Mouse (Mus musculus) cerebellum, adult 2 months (tissue): ENCODE data around the gene Map4k5. TPM values are rescaled to one million over a fixed set of nuclear protein-coding genes. Genes with fewer than 3 reads are reported as not detected.
A peak's percentile ranks its signal among the peaks of the same experiment; 100 is the strongest.

Experiments used
- DNase-seq, 2 experiments: peaks; one replicate each; pipeline ENCODE4 v3.0.0; 2021
- H3K27ac ChIP-seq: fragments of 200-500 bp; 2 replicates; pipeline ENCODE4 v1.5.1; 2012; ENCODE audit warnings: low read length, control low read depth, inconsistent platforms; ENCODE audit not compliant: insufficient read depth
- H3K27me3 ChIP-seq: fragments of 200-500 bp; 2 replicates; pipeline ENCODE4 v1.6.1; 2012; ENCODE audit warnings: inconsistent platforms, mild to moderate bottlenecking, low read length, moderate library complexity; ENCODE audit not compliant: control insufficient read depth, insufficient read depth
- H3K4me1 ChIP-seq: fragments of 200-500 bp; 2 replicates; pipeline ENCODE4 v1.6.1; 2011; ENCODE audit warnings: low read length; ENCODE audit not compliant: control insufficient read depth, insufficient read depth
- H3K4me3 ChIP-seq: fragments of 200-500 bp; replicated peaks from 2 replicates; pipeline ENCODE3; 2011; ENCODE audit warnings: mild to moderate bottlenecking, low read depth, low read length, control low read depth; ENCODE audit not compliant: insufficient read depth
- CTCF ChIP-seq: fragments of 200-500 bp; IDR thresholded peaks from 2 replicates; pipeline ENCODE4 v1.5.1; 2011; ENCODE audit warnings: low read depth, mild to moderate bottlenecking, control low read depth, low read length, moderate library complexity, borderline replicate concordance; ENCODE audit not compliant: insufficient read depth
- POLR2A ChIP-seq: fragments of 200-500 bp; IDR thresholded peaks from 2 replicates; pipeline ENCODE4 v1.6.1; 2011; ENCODE audit warnings: low read length, control low read depth, borderline replicate concordance; ENCODE audit not compliant: insufficient read depth
- WGBS: fragments of 180-500 bp; shearing (Covaris S2); methylation state at CpG from one replicate; pipeline ENCODE4 v1.1.7; 2018; 5-methylcytosine and 5-hydroxymethylcytosine counted together
- polyA plus RNA-seq: library from polyadenylated mRNA; depleted of rRNA; stranded (reverse); fragments of >200 nt; gene quantifications from 2 replicates; pipeline ENCODE4 v1.2.3, GENCODE M21; 2012

Gene Map4k5
- polyA plus RNA-seq, 1 experiment = 22.7 TPM

DNA sequence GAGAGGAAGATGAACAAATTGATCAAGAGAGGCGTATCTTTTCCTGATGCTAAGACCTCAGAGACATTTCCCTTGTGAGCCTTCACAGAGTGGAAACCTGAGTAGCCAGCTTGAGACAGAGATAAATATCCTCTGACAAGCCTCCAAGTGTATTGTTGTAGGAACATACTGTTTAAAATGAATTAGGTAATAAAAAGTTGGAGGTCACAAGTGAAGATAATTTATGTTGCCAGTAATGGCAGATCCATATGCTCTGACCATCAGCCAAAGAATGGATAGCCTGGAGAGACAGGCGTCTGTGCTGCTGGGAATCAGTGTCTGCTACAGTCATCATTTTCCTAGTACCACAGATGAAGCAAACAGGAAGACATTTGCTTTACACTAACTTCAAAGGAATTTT, 2.0 kb upstream of the Map4k5 start:
- 81% methylated on average over 2 of the region's 2 CpGs for WGBS
- Histone ChIP-seq H3K27ac (no peak overlapping the region), H3K4me3 (no peak overlapping the region), H3K4me1 (peaks cover 5% of the 10 kb centered on the region; the same call in 1 of the 2 replicates), H3K27me3 (no peaks in the 10 kb centered on the region)
- TF ChIP-seq CTCF = no peak
- TF ChIP-seq POLR2A = no peak
- DNase-seq = no peak

DNA sequence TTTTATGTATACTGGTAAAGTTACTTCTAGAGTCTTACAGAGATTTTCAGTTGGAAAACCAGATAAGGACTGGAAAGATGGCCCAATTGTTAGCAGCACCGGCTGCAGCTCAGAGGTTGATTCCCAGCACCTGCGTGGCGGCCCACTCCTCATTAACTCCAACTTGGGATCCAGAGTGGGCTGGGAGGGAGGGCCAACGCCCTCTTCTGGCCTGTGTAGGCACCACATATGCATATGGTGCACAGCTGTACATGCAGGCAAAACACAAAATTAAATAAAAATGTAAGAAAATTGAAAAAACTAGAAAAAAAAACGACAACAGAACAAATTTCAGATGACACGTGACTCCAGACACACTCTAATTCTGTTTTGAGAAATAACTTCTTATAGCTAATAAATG, 927 bp upstream of the Map4k5 start:
- no peak overlapping the region for H3K27ac ChIP-seq
- no peak for DNase-seq
- H3K4me3 ChIP-seq = no peak overlapping the region
- 63% methylated on average over 6 of the region's 6 CpGs for WGBS
- peak; percentile 12; the same call in 1 of the 2 replicates for TF ChIP-seq CTCF
- no peak for TF ChIP-seq POLR2A
- H3K4me1 ChIP-seq = peaks cover 10% of the 10 kb centered on the region; the same call in 1 of the 2 replicates
- no peaks in the 10 kb centered on the region for H3K27me3 ChIP-seq

DNA sequence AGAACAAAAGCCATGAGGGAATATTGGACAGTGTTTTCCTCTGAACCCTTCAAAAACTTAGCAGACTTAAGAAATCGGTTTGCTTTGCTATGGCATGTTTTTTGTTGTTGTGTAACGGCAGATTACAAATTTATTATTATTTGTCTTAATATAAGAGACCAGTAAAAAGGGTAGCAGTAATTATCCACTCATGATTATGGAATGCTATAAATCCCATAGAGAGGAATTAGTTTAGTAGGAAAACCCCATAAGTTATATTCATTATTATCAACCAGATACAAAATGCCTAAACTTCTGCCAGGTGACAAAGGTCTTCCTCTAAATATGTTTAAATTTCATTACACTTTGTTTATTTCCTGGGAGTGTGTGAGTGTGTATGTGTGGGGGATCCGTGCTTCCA, 1.3 kb downstream of the Map4k5 start:
- Histone ChIP-seq H3K27me3 (no peaks in the 10 kb centered on the region), H3K4me3 (peak overlapping the region; percentile 93), H3K4me1 (peaks cover 17% of the 10 kb centered on the region), H3K27ac (peak overlapping the region; percentile 94; the same call in 1 of the 2 replicates)
- DNase-seq = no peak
- no peak for TF ChIP-seq CTCF
- no peak for TF ChIP-seq POLR2A
- 29% methylated on average over 3 of the region's 3 CpGs for WGBS

DNA sequence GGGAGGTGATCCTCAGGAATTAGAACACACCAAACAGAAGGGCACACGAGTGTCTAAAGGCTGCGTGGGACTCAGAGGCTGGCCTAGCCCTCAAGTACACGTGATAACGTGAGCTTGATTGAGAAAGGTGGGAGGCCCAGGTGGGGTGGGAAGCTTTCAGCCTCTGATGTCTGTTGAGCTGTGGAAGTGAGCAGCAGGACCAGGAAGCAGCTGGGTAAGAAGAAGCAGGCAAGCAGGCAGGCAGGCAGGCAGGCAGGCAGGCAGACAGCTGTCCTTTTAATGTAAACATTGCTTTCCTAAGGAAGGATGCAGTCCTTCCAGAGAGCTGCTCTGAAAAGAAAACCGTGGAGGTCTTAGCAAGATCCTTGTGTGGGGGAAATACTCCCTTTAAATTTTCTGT, 2.5 kb downstream of the Map4k5 start:
- TF ChIP-seq CTCF = no peak
- TF ChIP-seq POLR2A = no peak
- Histone ChIP-seq H3K27ac (no peak overlapping the region), H3K4me1 (peaks cover 17% of the 10 kb centered on the region), H3K4me3 (no peak overlapping the region), H3K27me3 (no peaks in the 10 kb centered on the region)
- no peak for DNase-seq
- WGBS = 9% methylated on average over 5 of the region's 5 CpGs

DNA sequence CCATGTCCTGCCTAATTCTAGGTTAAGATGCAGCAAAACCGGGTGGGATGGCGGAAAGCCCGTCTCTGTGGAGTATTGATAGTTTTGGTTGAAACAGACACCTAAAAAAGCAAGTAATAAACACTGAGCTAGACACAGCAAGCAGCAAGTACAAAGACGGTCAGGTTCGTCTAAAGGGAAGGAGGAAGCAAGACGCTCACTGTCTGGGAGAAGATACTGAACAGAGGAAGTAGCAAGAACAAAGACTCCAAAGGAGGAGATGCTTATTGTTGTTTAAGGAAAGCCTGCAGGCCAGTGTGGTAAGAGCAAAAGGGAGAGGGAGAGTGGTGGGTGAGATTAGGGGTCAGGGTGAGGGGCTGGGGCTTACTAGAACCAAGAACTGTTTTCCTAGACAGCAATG, 2.9 kb downstream of the Map4k5 start:
- H3K4me3 ChIP-seq = no peak overlapping the region
- H3K27ac ChIP-seq = no peak overlapping the region
- no peak for DNase-seq
- no peaks in the 10 kb centered on the region for H3K27me3 ChIP-seq
- WGBS = 38% methylated on average over 6 of the region's 6 CpGs
- no peak for TF ChIP-seq POLR2A
- H3K4me1 ChIP-seq = peaks cover 17% of the 10 kb centered on the region

DNA sequence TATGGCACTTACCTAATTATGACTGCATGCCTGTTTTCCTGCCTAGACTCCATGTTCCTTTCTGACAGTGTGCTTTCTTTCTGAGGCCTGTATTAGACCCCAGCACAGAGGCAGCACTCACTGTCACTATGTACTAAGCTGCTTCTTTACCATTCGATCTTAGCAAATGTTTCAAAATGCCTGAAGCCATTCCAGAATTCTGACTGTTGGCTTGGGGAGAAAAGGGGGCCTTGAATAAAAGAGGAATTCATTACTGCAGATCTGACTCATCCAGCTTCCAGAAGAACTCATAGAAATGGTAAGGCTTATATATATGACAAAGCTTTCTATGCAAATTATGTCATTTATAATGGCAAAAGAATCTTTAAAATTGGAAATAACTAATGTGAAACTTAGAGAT, 4.7 kb downstream of the Map4k5 start:
- no peaks in the 10 kb centered on the region for H3K27me3 ChIP-seq
- TF ChIP-seq POLR2A (no peak), CTCF (no peak)
- no peak overlapping the region for H3K4me3 ChIP-seq
- no peak for DNase-seq
- WGBS = 61% methylated on average over 1 of the region's 1 CpGs
- no peak overlapping the region for H3K27ac ChIP-seq
- H3K4me1 ChIP-seq = peaks cover 17% of the 10 kb centered on the region

DNA sequence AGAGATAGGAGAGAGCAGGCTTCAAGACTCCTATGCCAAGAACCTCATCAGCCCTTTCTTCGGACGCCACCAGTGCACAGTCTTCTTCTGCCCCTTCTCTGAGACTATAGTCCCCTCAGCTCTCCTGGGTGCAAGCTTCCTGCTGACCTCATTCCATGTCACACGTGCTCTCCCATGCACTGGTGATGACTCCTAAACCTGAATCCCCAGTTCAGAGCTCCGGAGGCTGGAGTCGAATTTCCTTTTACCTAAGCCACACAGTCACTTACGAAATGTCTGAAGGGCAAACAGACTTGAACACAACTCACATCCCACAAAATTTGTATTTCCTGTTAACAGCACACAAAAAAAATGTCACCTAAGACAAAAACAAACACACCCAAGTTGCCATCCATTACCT, 5.2 kb downstream of the Map4k5 start:
- H3K27ac ChIP-seq = no peak overlapping the region

DNA sequence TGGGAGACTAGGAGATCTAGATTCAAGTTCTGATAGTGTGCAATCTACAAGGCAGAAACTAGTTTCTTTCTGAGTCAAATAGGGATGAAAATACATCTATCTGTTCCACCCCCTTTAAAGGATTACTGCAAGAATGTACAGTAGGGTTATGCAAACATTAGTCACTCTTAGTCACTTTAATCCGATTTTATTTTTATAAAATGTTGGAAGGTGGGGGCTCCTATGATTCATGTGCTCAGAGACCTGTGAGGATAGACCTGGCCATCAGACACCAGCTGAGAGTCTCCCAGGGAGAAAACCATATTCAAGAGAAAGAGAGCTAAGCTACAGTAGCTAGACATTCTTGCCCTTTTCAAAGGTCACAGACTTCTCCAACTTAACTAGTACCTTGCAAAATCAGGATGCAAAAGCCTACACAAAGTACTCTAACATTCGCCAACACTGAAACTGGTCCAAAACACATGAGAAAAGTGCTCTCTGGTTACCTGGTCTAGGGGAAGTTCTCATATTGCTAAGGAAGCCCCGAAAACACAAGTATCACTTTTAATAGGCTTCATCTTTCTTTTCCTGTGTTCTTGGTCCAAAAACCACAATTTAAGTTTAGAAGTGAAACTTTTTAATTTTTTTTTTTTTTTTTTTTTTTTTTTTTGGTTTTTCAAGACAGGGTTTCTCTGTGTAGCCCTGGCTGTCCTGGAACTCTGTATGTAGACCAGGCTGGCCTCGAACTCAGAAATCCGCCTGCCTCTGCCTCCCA, 7.7 kb downstream of the Map4k5 start:
- H3K27me3 ChIP-seq = no peaks in the 10 kb centered on the region
- H3K4me1 ChIP-seq = peaks cover 18% of the 10 kb centered on the region
- no peak overlapping the region for H3K27ac ChIP-seq
- WGBS = 94% methylated on average over 5 of the region's 5 CpGs
- no peak overlapping the region for H3K4me3 ChIP-seq
- no peak for DNase-seq
- no peak for TF ChIP-seq CTCF
- TF ChIP-seq POLR2A = no peak

More for the DNA sequence above, 5.2 kb downstream of the Map4k5 start:
- Histone ChIP-seq H3K27me3 (no peaks in the 10 kb centered on the region), H3K4me1 (peaks cover 17% of the 10 kb centered on the region), H3K4me3 (no peak overlapping the region)
- no peak for DNase-seq
- no peak for TF ChIP-seq CTCF
- TF ChIP-seq POLR2A = no peak
- 77% methylated on average over 6 of the region's 6 CpGs for whole genome bisulfite sequencing

DNA sequence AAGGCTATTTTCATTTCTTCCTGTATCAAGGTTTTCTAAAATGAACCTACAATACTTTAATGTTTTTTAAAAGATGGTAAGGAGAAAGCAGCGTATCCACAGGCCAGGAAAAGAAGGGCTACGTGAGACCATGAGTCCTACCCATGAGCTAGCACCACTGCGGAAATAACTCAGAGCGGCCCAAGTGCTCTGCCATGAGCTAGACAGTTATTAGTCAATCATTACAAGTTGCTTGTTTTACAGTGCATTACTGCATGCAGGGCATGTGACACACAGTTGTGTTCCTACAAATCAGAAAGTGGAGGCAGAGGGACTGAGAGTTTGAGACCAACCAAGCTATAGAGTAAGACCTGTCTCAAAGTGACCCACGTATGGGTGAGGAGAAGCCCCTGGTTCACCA, 8.9 kb downstream of the Map4k5 start:
- H3K27me3 ChIP-seq = no peaks in the 10 kb centered on the region
- no peak overlapping the region for H3K4me3 ChIP-seq
- TF ChIP-seq POLR2A (no peak), CTCF (no peak)
- no peak for DNase-seq
- no peak overlapping the region for H3K27ac ChIP-seq
- H3K4me1 ChIP-seq = peaks cover 12% of the 10 kb centered on the region
- WGBS = 93% methylated on average over 5 of the region's 5 CpGs
